ENCODE assay signal across 16 mouse cellular contexts in genomic region chr2:124329473-124330130, GRCm38 (mm10).
"Had no signal": no experiment of that assay in that cellular context is flagged by ENCODE, and none has a peak within 500 bp of the region (broad histone marks: within the 10 kb centered on the region; RNA-seq: fewer than 3 reads in every experiment).

No protein-coding gene starts in this region.

- H3K27me3 ChIP-seq: kidney, embryonic 15.5 days; limb, embryonic 12.5 days; lung, embryonic 15.5 days had no signal

- H3K9me3 ChIP-seq: kidney, embryonic 15.5 days; limb, embryonic 12.5 days; lung, embryonic 15.5 days had no signal

- H3K27ac ChIP-seq: kidney, embryonic 15.5 days; left cerebral cortex, adult 2 months; limb, embryonic 12.5 days; liver, embryonic 14.5 days; lung, embryonic 15.5 days had no signal

- DNase-seq: kidney, adult 2 months; kidney, postnatal 10 days; kidney, postnatal 36 days; layer of hippocampus, postnatal 36 days; liver, postnatal 0 days; lung, postnatal 10 days; lung, postnatal 4 days; midbrain, embryonic 14.5 days; thymus, adult 18-20 months; thymus, postnatal 36 days had no signal

- ATAC-seq: liver, postnatal 0 days had no signal

- H3K4me3 ChIP-seq: kidney, embryonic 15.5 days; left cerebral cortex, adult 2 months; limb, embryonic 12.5 days; lung, embryonic 15.5 days had no signal

- H3K4me2 ChIP-seq: kidney, embryonic 15.5 days; limb, embryonic 12.5 days; liver, embryonic 11.5 days; lung, embryonic 15.5 days had no signal

- H3K36me3 ChIP-seq: kidney, embryonic 15.5 days; limb, embryonic 12.5 days; lung, embryonic 15.5 days had no signal

- H3K4me1 ChIP-seq: kidney, embryonic 15.5 days; limb, embryonic 12.5 days had no signal

- H3K9ac ChIP-seq: kidney, embryonic 15.5 days; limb, embryonic 12.5 days; liver, embryonic 14.5 days; liver, postnatal 0 days; lung, embryonic 15.5 days had no signal
